Mouse (Mus musculus) forebrain, embryonic 12.5 days (tissue): ENCODE measurements at regions not wholly inside any gene's neighbourhood (a gene's known extent, or its start where the extent isn't known, plus 50 kb on each side); places are given as distances from the start of the nearest gene placed in this dataset.
A peak's percentile ranks its signal among the peaks of the same experiment; 100 is the strongest.

Experiments used
- ATAC-seq: fragments of 200-750 bp; cut with Nextera tagmentation; 2 replicates; pipeline ENCODE4 v1.8.0; 2017; ENCODE audit warnings: moderate TSS enrichment; ENCODE audit not compliant: low FRiP score
- H3K27ac ChIP-seq: fragments of 300-500 bp; sonication (generic); 2 replicates; pipeline ENCODE4 v1.5.1; 2016; ENCODE audit warnings: mild to moderate bottlenecking
- H3K27me3 ChIP-seq: fragments of 300-500 bp; sonication (generic); 2 replicates; pipeline ENCODE4 v1.6.1; 2016; ENCODE audit warnings: mild to moderate bottlenecking
- H3K36me3 ChIP-seq: fragments of 300-500 bp; sonication (generic); replicated peaks from 2 replicates; pipeline ENCODE4 v1.6.1; 2016; ENCODE audit warnings: mild to moderate bottlenecking
- H3K4me1 ChIP-seq: fragments of 300-500 bp; sonication (generic); 2 replicates; pipeline ENCODE4 v1.6.1; 2016
- H3K4me2 ChIP-seq: fragments of 300-500 bp; sonication (generic); 2 replicates; pipeline ENCODE4 v1.6.1; 2016; ENCODE audit warnings: mild to moderate bottlenecking, moderate library complexity
- H3K4me3 ChIP-seq: fragments of 300-500 bp; sonication (generic); replicated peaks from 2 replicates; pipeline ENCODE4 v1.5.1; 2016; ENCODE audit warnings: mild to moderate bottlenecking
- H3K9ac ChIP-seq: fragments of 300-500 bp; sonication (generic); 2 replicates; pipeline ENCODE4 v1.6.1; 2016; ENCODE audit warnings: mild to moderate bottlenecking
- H3K9me3 ChIP-seq: fragments of 300-500 bp; sonication (generic); 2 replicates; pipeline ENCODE4 v1.6.1; 2016
- WGBS: fragments of 180-500 bp; shearing (Covaris S2); methylation state at CpG from one replicate; pipeline ENCODE4 v1.1.7; 2016; 5-methylcytosine and 5-hydroxymethylcytosine counted together

GRCm38 (mm10) chr2:107713706-107714105, 423.3 kb downstream of the Kcna4 start:
- H3K36me3 ChIP-seq = no peaks in the 10 kb centered on the region
- H3K4me3 ChIP-seq = no peak overlapping the region
- no peaks in the 10 kb centered on the region for H3K9me3 ChIP-seq
- H3K27ac ChIP-seq = no peak overlapping the region
- H3K27me3 ChIP-seq = no peaks in the 10 kb centered on the region
- ATAC-seq = no peak
- no peak overlapping the region for H3K4me2 ChIP-seq
- H3K4me1 ChIP-seq = no peaks in the 10 kb centered on the region
- no peak overlapping the region for H3K9ac ChIP-seq

GRCm38 (mm10) chr2:107729469-107729868, 439.0 kb downstream of the Kcna4 start:
- H3K4me3 ChIP-seq = no peak overlapping the region
- H3K4me1 ChIP-seq = no peaks in the 10 kb centered on the region
- 72% methylated on average over 4 of the region's 4 CpGs for WGBS
- no peak overlapping the region for H3K4me2 ChIP-seq
- H3K9me3 ChIP-seq = no peaks in the 10 kb centered on the region
- no peaks in the 10 kb centered on the region for H3K36me3 ChIP-seq
- H3K9ac ChIP-seq = no peak overlapping the region
- no peak for ATAC-seq
- no peak overlapping the region for H3K27ac ChIP-seq
- no peaks in the 10 kb centered on the region for H3K27me3 ChIP-seq

DNA sequence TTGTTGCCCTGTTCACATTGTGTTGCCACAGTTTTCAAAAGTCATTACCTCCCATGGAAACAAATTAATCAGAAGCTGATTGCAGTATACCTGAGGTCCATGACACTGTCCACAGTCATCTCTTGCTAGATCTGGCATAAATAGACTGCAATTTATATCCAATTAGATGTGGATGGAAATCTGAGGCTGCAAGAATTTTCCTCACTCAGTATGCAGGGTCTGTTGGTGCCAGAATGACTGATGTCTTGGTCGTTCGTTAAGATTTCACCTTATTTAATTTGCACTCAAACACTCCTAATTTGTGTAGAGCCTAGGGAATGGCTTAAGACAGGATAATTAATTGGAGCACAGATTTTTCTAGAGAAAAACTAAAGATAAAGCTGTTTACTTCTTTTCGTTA, 443.9 kb downstream of the Kcna4 start:
- peak; percentile 69; the same call in 1 of the 2 replicates for ATAC-seq

GRCm38 (mm10) chr2:107734703-107735102, 444.3 kb downstream of the Kcna4 start:
- Histone ChIP-seq H3K4me1 (no peaks in the 10 kb centered on the region), H3K4me3 (no peak overlapping the region), H3K27me3 (no peaks in the 10 kb centered on the region), H3K4me2 (no peak overlapping the region), H3K27ac (no peak overlapping the region), H3K9me3 (no peaks in the 10 kb centered on the region), H3K9ac (no peak overlapping the region), H3K36me3 (no peaks in the 10 kb centered on the region)
- peak; percentile 68; the same call in 1 of the 2 replicates for ATAC-seq

More for the DNA sequence above, 443.9 kb downstream of the Kcna4 start:
- Histone ChIP-seq H3K4me3 (no peak overlapping the region), H3K4me2 (no peak overlapping the region), H3K4me1 (no peaks in the 10 kb centered on the region), H3K27me3 (no peaks in the 10 kb centered on the region), H3K36me3 (no peaks in the 10 kb centered on the region), H3K27ac (0 out of 2 replicates have a peak overlapping the region, but pooled peaks have one; percentile 25), H3K9me3 (no peaks in the 10 kb centered on the region), H3K9ac (no peak overlapping the region)
- 52% methylated on average over 3 of the region's 3 CpGs for WGBS
